Mouse (Mus musculus): ENCODE data around the gene Slc35g3. TPM values are rescaled to one million over a fixed set of nuclear protein-coding genes. Genes with fewer than 3 reads are reported as not detected.
"Not testable (repeated sequence)": the region's sequence is repeated elsewhere in the genome, so short reads cannot be mapped to it uniquely, and the experiment has no call there.

The Slc35g3 gene
- polyA plus RNA-seq, 1 experiment from 2014 or later = 0.26 TPM

DNA sequence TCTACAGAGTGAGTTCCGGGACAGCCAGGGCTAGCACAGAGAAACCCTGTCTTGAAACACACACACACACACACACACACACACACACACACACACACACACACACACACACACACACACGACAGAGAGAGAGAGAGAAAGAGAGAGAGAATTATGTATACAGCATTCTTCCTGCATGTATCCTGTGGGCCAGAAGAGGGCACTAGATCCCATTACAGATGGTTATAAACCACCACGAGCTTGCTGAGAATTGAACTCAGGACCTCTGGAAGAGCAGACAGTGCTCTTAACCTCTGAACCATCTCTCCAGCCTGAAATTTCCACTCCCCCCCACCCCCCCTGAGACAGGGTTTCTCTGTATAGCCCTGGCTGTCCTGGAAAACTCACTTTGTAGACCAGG lies 30.4 kb downstream of the Slc35g3 start:
- peaks cover 34% of the 10 kb centered on the region for H3K36me3 ChIP-seq
- not testable (repeated sequence) for H3K4me1 ChIP-seq; H3K4me3 ChIP-seq; H3K27ac ChIP-seq; H3K9me3 ChIP-seq; H3K4me2 ChIP-seq; ATAC-seq (ENCODE audit: borderline replicate concordance, extremely low read depth, low FRiP score, low TSS enrichment); H3K9ac ChIP-seq; H3K27me3 ChIP-seq
- 83% methylated on average over 2 of the region's 3 CpGs for WGBS

DNA sequence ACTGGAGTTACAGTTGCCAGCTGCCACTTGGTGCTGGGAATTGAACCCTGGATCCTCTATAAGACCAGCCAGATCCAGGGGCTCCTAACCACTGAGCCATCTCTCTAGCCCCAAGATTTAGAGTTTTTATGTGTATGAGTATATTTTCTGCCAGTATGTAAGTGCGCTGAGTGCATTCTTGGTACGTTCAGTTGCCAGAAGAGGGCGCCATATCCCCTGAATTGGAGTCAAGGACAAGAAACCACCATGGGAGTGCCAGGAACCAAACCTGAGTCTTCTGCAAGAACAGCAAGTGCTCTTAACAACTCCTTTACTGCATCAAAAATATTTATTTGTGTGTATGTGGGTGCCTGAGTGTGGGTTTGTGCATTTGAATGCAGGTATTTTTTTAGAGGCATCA lies 32.7 kb downstream of the Slc35g3 start:
- Histone ChIP-seq H3K27ac (no peak overlapping the region), H3K9ac (no peak overlapping the region), H3K4me1 (no peaks in the 10 kb centered on the region), H3K4me2 (no peak overlapping the region), H3K27me3 (no peaks in the 10 kb centered on the region), H3K4me3 (no peak overlapping the region), H3K36me3 (peaks cover 10% of the 10 kb centered on the region), H3K9me3 (no peaks in the 10 kb centered on the region)
- WGBS = 28% methylated on average over 3 of the region's 3 CpGs
- ATAC-seq (ENCODE audit: borderline replicate concordance, extremely low read depth, low FRiP score, low TSS enrichment) = no peak

DNA sequence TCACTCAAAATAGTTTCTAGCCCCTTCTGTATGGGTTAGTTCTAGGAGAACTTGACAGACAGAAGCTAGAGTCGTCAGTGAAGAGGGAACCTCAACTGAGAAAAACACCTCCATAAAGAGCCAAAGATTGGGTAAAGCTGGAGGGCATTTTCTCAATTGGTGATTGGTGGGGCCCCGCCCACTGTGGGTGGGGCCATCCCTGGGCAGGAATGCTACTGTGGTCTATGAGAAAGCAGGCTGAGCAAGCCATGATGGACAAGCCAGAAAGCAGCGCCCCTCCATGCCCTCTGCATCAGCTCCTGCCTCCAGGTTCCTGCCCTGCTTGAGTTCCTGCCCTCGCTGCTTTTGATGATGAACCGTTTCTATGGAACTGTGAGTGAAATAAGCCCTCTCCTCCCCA lies 35.8 kb downstream of the Slc35g3 start:
- Histone ChIP-seq H3K4me2 (no peak overlapping the region), H3K36me3 (no peaks in the 10 kb centered on the region), H3K9ac (no peak overlapping the region), H3K4me3 (no peak overlapping the region), H3K27me3 (no peaks in the 10 kb centered on the region), H3K9me3 (no peaks in the 10 kb centered on the region), H3K4me1 (no peaks in the 10 kb centered on the region), H3K27ac (no peak overlapping the region)
- 22% methylated on average over 5 of the region's 5 CpGs for WGBS
- ATAC-seq (ENCODE audit: borderline replicate concordance, extremely low read depth, low FRiP score, low TSS enrichment) = no peak

DNA sequence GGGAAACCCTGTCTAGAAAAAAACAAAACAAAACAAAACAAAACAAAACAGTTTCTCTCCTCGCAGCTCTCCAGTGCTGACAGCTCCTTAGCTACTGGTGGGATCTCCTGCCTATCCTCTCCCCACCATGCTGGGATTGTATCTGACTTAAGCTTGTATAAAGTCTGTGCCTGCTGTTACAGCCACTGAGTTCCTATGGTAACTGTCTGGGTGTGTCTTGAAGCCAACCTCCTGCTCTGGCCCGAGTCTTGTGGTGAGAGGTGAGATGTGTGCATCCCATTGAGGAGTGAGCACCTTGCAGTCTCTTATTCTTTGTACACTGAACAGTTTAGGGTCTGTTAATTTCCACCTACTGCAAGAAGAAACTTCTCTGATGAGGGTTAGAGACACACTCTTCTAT lies 38.7 kb downstream of the Slc35g3 start:
- no peak overlapping the region for H3K9ac ChIP-seq
- no peak overlapping the region for H3K27ac ChIP-seq
- H3K4me3 ChIP-seq = no peak overlapping the region
- 34% methylated on average over 2 of the region's 2 CpGs for WGBS
- H3K4me2 ChIP-seq = no peak overlapping the region
- no peaks in the 10 kb centered on the region for H3K27me3 ChIP-seq
- H3K4me1 ChIP-seq = peaks cover 4% of the 10 kb centered on the region; the same call in 1 of the 2 replicates
- H3K9me3 ChIP-seq = no peaks in the 10 kb centered on the region
- ATAC-seq (ENCODE audit: borderline replicate concordance, extremely low read depth, low FRiP score, low TSS enrichment) = no peak
- H3K36me3 ChIP-seq = no peaks in the 10 kb centered on the region

DNA sequence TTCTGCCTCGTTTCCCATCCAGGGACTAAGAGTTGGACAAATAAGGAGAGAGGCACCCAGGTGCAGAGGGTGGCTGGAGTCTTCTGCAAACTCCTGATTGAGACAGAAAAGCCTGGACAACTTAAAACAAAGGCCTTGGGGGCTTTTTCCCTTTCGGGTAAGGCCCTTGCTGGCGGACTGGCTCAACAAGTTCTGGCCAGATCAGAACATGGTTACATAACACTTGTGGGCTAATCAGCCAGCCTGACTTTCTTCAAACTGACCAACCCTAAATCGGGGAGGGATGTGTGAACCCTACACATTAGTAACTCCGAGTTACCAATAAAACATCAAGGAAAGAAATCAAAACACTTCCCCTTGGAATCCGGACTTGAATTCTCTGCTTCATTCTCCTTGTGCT lies 40.9 kb downstream of the Slc35g3 start:
- no peak overlapping the region for H3K27ac ChIP-seq
- no peaks in the 10 kb centered on the region for H3K27me3 ChIP-seq
- WGBS = 49% methylated on average over 6 of the region's 6 CpGs
- H3K9me3 ChIP-seq = no peaks in the 10 kb centered on the region
- H3K4me3 ChIP-seq = no peak overlapping the region
- no peak overlapping the region for H3K4me2 ChIP-seq
- ATAC-seq (ENCODE audit: borderline replicate concordance, extremely low read depth, low FRiP score, low TSS enrichment) = no peak
- H3K9ac ChIP-seq = no peak overlapping the region
- H3K36me3 ChIP-seq = no peaks in the 10 kb centered on the region
- H3K4me1 ChIP-seq = peaks cover 9% of the 10 kb centered on the region

DNA sequence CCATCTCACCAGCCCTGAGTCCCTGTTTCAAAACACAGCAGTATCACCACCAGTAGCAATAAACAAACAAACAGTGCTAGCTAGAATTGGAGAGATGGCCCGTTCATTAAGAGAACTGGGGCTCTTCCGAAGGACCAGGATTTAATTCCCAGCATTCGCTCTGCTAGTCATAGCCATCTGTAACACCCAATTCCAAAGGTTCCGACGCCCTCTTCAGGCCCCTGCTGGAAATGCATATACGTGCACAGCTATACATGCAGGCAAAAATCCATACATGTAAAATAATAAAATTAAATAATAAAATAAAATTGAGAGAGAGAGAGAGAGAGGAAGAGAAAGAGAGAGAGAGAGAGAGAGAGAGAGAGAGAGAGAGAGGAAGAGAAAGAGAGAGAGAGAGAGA lies 42.3 kb downstream of the Slc35g3 start:
- Histone ChIP-seq H3K4me2 (no peak overlapping the region), H3K9ac (no peak overlapping the region), H3K9me3 (no peaks in the 10 kb centered on the region), H3K4me1 (peaks cover 10% of the 10 kb centered on the region), H3K27me3 (no peaks in the 10 kb centered on the region), H3K27ac (no peak overlapping the region), H3K4me3 (no peak overlapping the region), H3K36me3 (no peaks in the 10 kb centered on the region)
- WGBS = 61% methylated on average over 6 of the region's 6 CpGs
- ATAC-seq (ENCODE audit: borderline replicate concordance, extremely low read depth, low FRiP score, low TSS enrichment) = no peak

DNA sequence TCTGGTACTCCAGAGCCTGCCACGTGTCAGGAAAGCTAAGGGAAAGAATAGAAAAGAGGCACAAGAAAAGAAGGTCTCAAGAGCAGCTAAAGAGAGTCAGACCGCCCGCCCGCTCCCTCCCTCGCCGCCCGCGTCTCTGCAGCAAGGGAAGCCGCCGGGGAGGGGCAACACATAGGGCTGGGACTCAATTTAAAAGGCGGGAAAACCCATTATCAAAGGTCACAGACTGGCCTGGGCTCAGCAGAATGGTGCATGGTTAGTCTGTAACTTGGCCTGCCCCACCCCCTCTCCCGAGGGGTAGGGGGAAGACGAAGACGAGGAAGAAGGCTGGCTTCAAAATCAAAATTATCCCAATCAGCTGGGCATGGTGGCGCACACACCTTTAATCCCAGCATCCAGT lies 43.1 kb downstream of the Slc35g3 start:
- peaks cover 10% of the 10 kb centered on the region for H3K4me1 ChIP-seq
- no peaks in the 10 kb centered on the region for H3K27me3 ChIP-seq
- 28% methylated on average over 15 of the region's 15 CpGs for WGBS
- H3K9me3 ChIP-seq = no peaks in the 10 kb centered on the region
- no peak overlapping the region for H3K9ac ChIP-seq
- H3K36me3 ChIP-seq = no peaks in the 10 kb centered on the region
- no peak overlapping the region for H3K27ac ChIP-seq
- H3K4me2 ChIP-seq = peak overlapping the region; percentile 2; the same call in 1 of the 2 replicates
- ATAC-seq (ENCODE audit: borderline replicate concordance, extremely low read depth, low FRiP score, low TSS enrichment) = no peak
- no peak overlapping the region for H3K4me3 ChIP-seq

DNA sequence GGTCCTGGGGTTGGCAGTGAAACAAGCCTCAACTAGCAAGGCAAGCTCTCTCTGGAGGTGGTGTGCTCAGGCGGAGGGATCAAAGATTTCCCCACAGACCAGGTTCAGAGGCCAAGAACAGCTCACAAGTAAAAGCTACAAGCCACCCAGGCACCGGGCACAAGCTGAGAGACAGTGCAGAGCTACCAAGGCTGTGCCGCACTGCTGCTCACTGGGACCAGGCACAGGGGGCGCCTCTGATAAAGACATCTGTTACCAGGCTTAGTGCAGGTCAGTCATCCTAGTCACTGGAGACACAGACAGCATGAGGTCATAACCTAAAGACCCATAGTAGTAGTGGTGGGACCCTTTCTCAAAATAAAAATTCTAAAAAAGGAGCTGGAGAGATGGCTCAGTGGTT lies 44.8 kb downstream of the Slc35g3 start:
- H3K4me2 ChIP-seq = no peak overlapping the region
- WGBS = 62% methylated on average over 4 of the region's 4 CpGs
- no peak overlapping the region for H3K27ac ChIP-seq
- H3K36me3 ChIP-seq = no peaks in the 10 kb centered on the region
- no peak overlapping the region for H3K9ac ChIP-seq
- H3K4me1 ChIP-seq = peaks cover 10% of the 10 kb centered on the region
- no peak overlapping the region for H3K4me3 ChIP-seq
- no peak for ATAC-seq (ENCODE audit: borderline replicate concordance, extremely low read depth, low FRiP score, low TSS enrichment)
- no peaks in the 10 kb centered on the region for H3K9me3 ChIP-seq
- H3K27me3 ChIP-seq = no peaks in the 10 kb centered on the region

DNA sequence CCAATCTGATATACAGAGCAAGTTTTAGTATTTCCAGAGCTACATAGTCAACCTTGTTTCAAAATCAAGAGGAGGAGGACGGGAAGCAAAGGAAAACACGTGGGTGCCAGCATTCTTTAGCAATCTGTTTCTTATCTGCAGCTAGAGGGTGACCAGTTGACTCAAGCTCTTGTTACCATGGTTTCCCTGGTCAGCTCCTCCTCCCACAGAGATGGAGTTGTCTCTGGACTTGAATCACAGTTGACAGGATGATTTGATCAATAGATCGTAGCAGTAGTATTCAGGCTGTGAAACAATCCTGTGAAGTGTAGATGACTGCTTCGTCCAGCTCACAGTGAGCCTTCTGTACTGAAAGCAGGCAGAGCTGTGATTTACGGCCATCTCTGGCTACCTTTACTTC lies 45.8 kb downstream of the Slc35g3 start:
- H3K36me3 ChIP-seq = no peaks in the 10 kb centered on the region
- H3K9me3 ChIP-seq = no peaks in the 10 kb centered on the region
- no peak for ATAC-seq (ENCODE audit: borderline replicate concordance, extremely low read depth, low FRiP score, low TSS enrichment)
- no peak overlapping the region for H3K4me3 ChIP-seq
- peaks cover 10% of the 10 kb centered on the region for H3K4me1 ChIP-seq
- WGBS = 10% methylated on average over 5 of the region's 5 CpGs
- H3K9ac ChIP-seq = no peak overlapping the region
- H3K27ac ChIP-seq = no peak overlapping the region
- H3K27me3 ChIP-seq = no peaks in the 10 kb centered on the region
- no peak overlapping the region for H3K4me2 ChIP-seq

DNA sequence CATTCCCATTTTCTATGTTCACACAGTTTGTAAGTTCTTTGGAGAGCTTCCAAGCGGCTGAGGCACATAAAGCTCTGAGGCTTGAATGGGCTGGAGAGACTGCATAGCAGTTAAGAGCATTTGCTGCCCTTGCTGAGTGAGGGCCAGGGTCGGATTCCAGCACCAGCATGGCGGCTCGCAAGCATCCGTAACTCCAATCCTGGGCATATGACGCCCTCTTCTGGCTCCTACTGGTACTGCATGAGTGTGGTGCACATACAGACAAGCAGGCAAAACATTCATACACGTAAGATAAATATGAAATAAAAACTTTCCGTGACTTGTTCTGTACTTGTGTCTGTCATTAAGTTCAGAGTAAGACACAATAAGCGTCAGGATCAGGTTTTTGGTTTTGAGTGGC lies 46.3 kb downstream of the Slc35g3 start:
- Histone ChIP-seq H3K9ac (no peak overlapping the region), H3K9me3 (no peaks in the 10 kb centered on the region), H3K27ac (no peak overlapping the region), H3K4me2 (no peak overlapping the region), H3K27me3 (no peaks in the 10 kb centered on the region), H3K4me1 (peaks cover 10% of the 10 kb centered on the region), H3K4me3 (no peak overlapping the region), H3K36me3 (no peaks in the 10 kb centered on the region)
- no peak for ATAC-seq (ENCODE audit: borderline replicate concordance, extremely low read depth, low FRiP score, low TSS enrichment)
- WGBS = 55% methylated on average over 9 of the region's 9 CpGs

DNA sequence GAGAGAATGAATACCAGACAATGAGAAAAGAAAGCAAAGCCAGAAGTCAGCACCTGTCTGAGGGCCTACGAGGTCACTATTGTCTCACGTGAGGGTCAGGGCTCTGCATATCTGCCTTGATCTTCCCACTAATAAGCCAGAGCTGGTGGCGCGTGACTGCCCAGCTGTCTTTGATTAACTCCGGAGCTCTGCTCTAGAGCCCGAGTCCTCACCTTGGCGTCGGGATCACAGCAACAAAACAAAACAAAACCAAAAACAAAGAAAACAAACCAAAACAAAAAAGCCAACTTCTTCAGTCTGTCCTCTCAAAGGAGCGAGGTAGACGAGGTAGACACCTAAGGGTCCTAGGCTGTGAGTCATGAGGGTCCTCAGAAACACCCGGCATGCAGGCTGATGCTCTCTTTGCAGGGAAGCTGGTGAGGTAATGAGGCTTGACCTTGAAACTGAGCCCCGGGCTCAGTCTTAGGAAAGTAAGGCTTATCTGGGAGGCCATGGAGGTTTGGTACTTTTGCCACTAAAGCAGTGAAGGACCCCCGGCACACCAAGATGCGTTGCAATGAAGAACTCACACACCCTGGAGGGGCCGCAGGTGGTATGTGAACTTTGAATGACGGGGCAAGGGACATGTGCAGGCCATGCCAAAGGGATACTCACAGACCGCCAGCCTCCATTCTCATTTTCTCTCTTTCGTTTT lies 47.0 kb downstream of the Slc35g3 start:
- no peak overlapping the region for H3K4me2 ChIP-seq
- WGBS = 68% methylated on average over 18 of the region's 18 CpGs
- no peaks in the 10 kb centered on the region for H3K36me3 ChIP-seq
- H3K27me3 ChIP-seq = no peaks in the 10 kb centered on the region
- H3K9ac ChIP-seq = no peak overlapping the region
- H3K4me3 ChIP-seq = no peak overlapping the region
- no peaks in the 10 kb centered on the region for H3K9me3 ChIP-seq
- peaks cover 10% of the 10 kb centered on the region for H3K4me1 ChIP-seq
- H3K27ac ChIP-seq = no peak overlapping the region
- ATAC-seq (ENCODE audit: borderline replicate concordance, extremely low read depth, low FRiP score, low TSS enrichment) = no peak

DNA sequence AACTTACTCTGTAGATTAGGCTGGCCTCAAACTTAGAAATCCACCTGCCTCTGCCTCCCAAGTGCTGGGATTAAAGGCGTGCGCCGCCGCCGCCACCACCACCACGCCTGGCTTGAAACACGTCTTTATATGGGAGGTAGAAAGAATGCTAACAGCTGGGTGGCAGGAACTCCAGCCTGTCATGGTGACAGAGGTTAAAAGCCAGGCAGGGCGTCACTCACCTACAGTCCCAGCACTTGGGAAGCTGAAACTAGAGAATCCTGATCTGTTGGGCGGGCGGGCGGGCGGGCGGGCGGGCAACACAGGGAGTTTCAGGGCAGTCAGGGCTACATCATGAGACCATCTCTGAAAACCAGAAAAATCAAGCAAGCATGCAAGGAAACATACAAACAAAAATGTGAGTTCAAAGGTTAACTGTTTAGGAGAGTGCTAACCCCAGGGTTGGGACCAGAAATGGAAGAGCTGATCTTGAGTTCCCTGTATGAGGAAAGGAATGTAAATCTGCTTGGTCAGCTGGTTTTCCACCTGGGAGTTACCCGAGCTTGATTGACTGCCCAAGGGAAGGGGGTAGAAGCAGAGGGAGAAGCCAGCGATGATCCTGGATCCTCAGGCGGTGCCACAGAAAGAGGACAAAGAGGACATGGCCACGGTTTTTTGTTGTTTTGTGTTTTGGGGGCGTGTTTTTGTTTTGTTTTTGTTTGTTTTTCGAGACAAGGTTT lies 48.7 kb downstream of the Slc35g3 start:
- Histone ChIP-seq H3K27ac (no peak overlapping the region), H3K36me3 (no peaks in the 10 kb centered on the region), H3K27me3 (no peaks in the 10 kb centered on the region), H3K4me2 (no peak overlapping the region), H3K4me3 (no peak overlapping the region), H3K9me3 (no peaks in the 10 kb centered on the region), H3K9ac (no peak overlapping the region), H3K4me1 (peaks cover 6% of the 10 kb centered on the region; the same call in 1 of the 2 replicates)
- ATAC-seq (ENCODE audit: borderline replicate concordance, extremely low read depth, low FRiP score, low TSS enrichment) = no peak
- 80% methylated on average over 20 of the region's 20 CpGs for WGBS
